Mouse (Mus musculus) CH12.LX (cell line): Measurements from ENCODE around the gene Pam. TPM values are rescaled to one million over a fixed set of nuclear protein-coding genes. Genes with fewer than 3 reads are reported as not detected.

Source experiments
- DNase-seq: peaks from one replicate; pipeline ENCODE4 v3.0.0-alpha.2; 2013; ENCODE audit errors: extremely low read depth
- H3K27ac ChIP-seq: 2 replicates; pipeline ENCODE4 v1.5.1; 2012; ENCODE audit warnings: low read depth, mild to moderate bottlenecking, control low read depth, moderate library complexity; ENCODE audit not compliant: insufficient read depth
- H3K27me3 ChIP-seq: replicated peaks from 2 replicates; pipeline ENCODE3; 2012; ENCODE audit warnings: inconsistent platforms
- H3K36me3 ChIP-seq, 2 experiments: replicated peaks in 1 of 2; 2 replicates each; pipeline versions ENCODE3 to v1.6.1; 2012; ENCODE audit warnings: inconsistent platforms in 1 of 2, low read length in 1 of 2, mild to moderate bottlenecking in 1 of 2, mixed read lengths in 1 of 2, moderate library complexity in 1 of 2; ENCODE audit not compliant: control insufficient read depth in 1 of 2, insufficient read depth in 1 of 2
- H3K4me1 ChIP-seq, 2 experiments: 2 replicates each; pipeline ENCODE4 v1.6.1; 2012; ENCODE audit warnings: inconsistent platforms in 1 of 2, moderate library complexity in 1 of 2; ENCODE audit not compliant: insufficient read depth in 2 of 2, control insufficient read depth in 1 of 2
- H3K4me2 ChIP-seq: 2 replicates; pipeline ENCODE4 v1.6.1; 2012; ENCODE audit warnings: low read depth, mild to moderate bottlenecking, control low read depth; ENCODE audit not compliant: poor library complexity, insufficient read depth, severe bottlenecking
- H3K4me3 ChIP-seq, 3 experiments: fragments of 150-350 bp in 1 of 3; sonication (generic) in 1 of 3; replicated peaks in 1 of 3; 2 replicates each; pipeline versions ENCODE3 to v1.5.1; 2011 to 2012; ENCODE audit warnings: low read depth in 2 of 3, low read length in 2 of 3, mild to moderate bottlenecking in 2 of 3, moderate library complexity in 2 of 3, control low read depth in 1 of 3, improper control_type of control experiment in 1 of 3, inconsistent platforms in 1 of 3, mixed read lengths in 1 of 3; ENCODE audit not compliant: poor library complexity in 1 of 3
- H3K79me2 ChIP-seq: replicated peaks from 2 replicates; pipeline ENCODE4 v1.6.1; 2012; ENCODE audit warnings: mild to moderate bottlenecking, moderate library complexity; ENCODE audit not compliant: control insufficient read depth, poor library complexity, insufficient read depth, severe bottlenecking; ENCODE audit errors: extremely low read depth
- H3K9ac ChIP-seq: 2 replicates; pipeline ENCODE4 v1.6.1; 2012; ENCODE audit warnings: low read depth, mild to moderate bottlenecking, control low read depth, moderate library complexity; ENCODE audit not compliant: insufficient read depth
- H3K9me3 ChIP-seq: replicated peaks from 2 replicates; pipeline ENCODE3; 2012; ENCODE audit warnings: low read length, inconsistent platforms, mixed read lengths
- BHLHE40 ChIP-seq: IDR thresholded peaks from 2 replicates; pipeline ENCODE4 v1.6.1; 2011; ENCODE audit warnings: mild to moderate bottlenecking, low read depth, low read length, improper control_type of control experiment
- CTCF ChIP-seq, 2 experiments: IDR thresholded peaks in 1 of 2; conservative IDR thresholded peaks in 1 of 2; 2 replicates each; pipeline ENCODE4 v1.5.1; 2011 to 2012; ENCODE audit warnings: low read depth in 2 of 2, low read length in 2 of 2, improper control_type of control experiment in 1 of 2, inconsistent platforms in 1 of 2, mild to moderate bottlenecking in 1 of 2, moderate library complexity in 1 of 2
- E2F4 ChIP-seq: IDR thresholded peaks from 2 replicates; pipeline ENCODE4 v1.6.1; 2011; ENCODE audit warnings: low read depth, low read length, improper control_type of control experiment; ENCODE audit not compliant: insufficient replicate concordance
- ELF1 ChIP-seq: IDR thresholded peaks from 2 replicates; pipeline ENCODE4 v1.6.1; 2014; ENCODE audit warnings: low read depth, mild to moderate bottlenecking, inconsistent platforms, low read length, improper control_type of control experiment
- ETS1 ChIP-seq: conservative IDR thresholded peaks from 2 replicates; pipeline ENCODE4 v1.6.1; 2012; ENCODE audit warnings: low read depth, mild to moderate bottlenecking, inconsistent platforms, low read length, improper control_type of control experiment, moderate library complexity
- GABPA ChIP-seq: IDR thresholded peaks from 2 replicates; pipeline ENCODE4 v1.6.1; 2012; ENCODE audit warnings: low read depth, low read length, improper control_type of control experiment, inconsistent platforms; ENCODE audit not compliant: insufficient replicate concordance
- IRF4 ChIP-seq: IDR thresholded peaks from 2 replicates; pipeline ENCODE4 v1.6.1; 2014; ENCODE audit warnings: low read depth, mild to moderate bottlenecking, inconsistent platforms, low read length, improper control_type of control experiment
- JUN ChIP-seq: IDR thresholded peaks from 2 replicates; pipeline ENCODE4 v1.6.1; 2011; ENCODE audit warnings: low read depth, mild to moderate bottlenecking, low read length, improper control_type of control experiment, moderate library complexity; ENCODE audit not compliant: insufficient read depth
- KAT2A ChIP-seq: IDR thresholded peaks from 2 replicates; pipeline ENCODE4 v1.6.1; 2012; ENCODE audit warnings: low read length, improper control_type of control experiment, inconsistent platforms; ENCODE audit not compliant: insufficient replicate concordance
- MXI1 ChIP-seq: IDR thresholded peaks from 2 replicates; pipeline ENCODE4 v1.6.1; 2011; ENCODE audit warnings: mild to moderate bottlenecking, low read depth, low read length, improper control_type of control experiment
- MYC ChIP-seq: IDR thresholded peaks from 2 replicates; pipeline ENCODE4 v1.6.1; 2011; ENCODE audit warnings: low read depth, mild to moderate bottlenecking, improper control_type of control experiment, low read length
- NRF1 ChIP-seq: IDR thresholded peaks from 2 replicates; pipeline ENCODE4 v1.6.1; 2014; ENCODE audit warnings: low read depth, mild to moderate bottlenecking, inconsistent platforms, low read length, improper control_type of control experiment, moderate library complexity
- POLR2A ChIP-seq: IDR thresholded peaks from 2 replicates; pipeline ENCODE4 v1.6.1; 2011; ENCODE audit warnings: low read depth, mild to moderate bottlenecking, improper control_type of control experiment, low read length
- POLR2AphosphoS2 ChIP-seq: IDR thresholded peaks from 2 replicates; pipeline ENCODE4 v1.6.1; 2011; ENCODE audit warnings: low read depth, low read length, improper control_type of control experiment
- RCOR1 ChIP-seq: conservative IDR thresholded peaks from 2 replicates; pipeline ENCODE4 v1.6.1; 2012; ENCODE audit warnings: low read depth, mild to moderate bottlenecking, inconsistent platforms, low read length, improper control_type of control experiment
- SMC3 ChIP-seq: IDR thresholded peaks from 2 replicates; pipeline ENCODE4 v1.6.1; 2011; ENCODE audit warnings: low read depth, low read length, improper control_type of control experiment
- TBP ChIP-seq: conservative IDR thresholded peaks from 2 replicates; pipeline ENCODE4 v1.6.1; 2011; ENCODE audit warnings: low read depth, low read length, improper control_type of control experiment
- ZMIZ1 ChIP-seq: IDR thresholded peaks from 2 replicates; pipeline ENCODE4 v1.6.1; 2012; ENCODE audit warnings: low read depth, mild to moderate bottlenecking, inconsistent platforms, low read length, improper control_type of control experiment
- dilution Hi-C: fragments of 300-500 bp; cut with MboI; formaldehyde crosslinking; loops from 2 replicates; pipeline ENCODE4 v1.14.3; 2020; ENCODE audit warnings: low sequenced_read_pairs; ENCODE audit not compliant: extremely low pct_unique_long_range_greater_than_20kb, extremely low pct_ligation_motif_present
- in situ Hi-C: fragments of 300-500 bp; cut with MboI; formaldehyde crosslinking; loops from 3 replicates; pipeline ENCODE4 v1.14.3; 2019; ENCODE audit warnings: low sequenced_read_pairs, low pct_ligation_motif_present, low pct_unique_long_range_greater_than_20kb, mixed read lengths
- polyA plus RNA-seq: library from polyadenylated mRNA; unstranded; fragments of >175 nt; gene quantifications from 2 replicates; pipeline ENCODE4 v1.2.1, GENCODE M21; 2012; ENCODE audit warnings: low read depth; ENCODE audit not compliant: insufficient read length
- total RNA-seq, 2 experiments: library from RNA; depleted of rRNA; stranded (reverse); fragments of 300-350 nt in 1 of 2; fragments of >200 nt in 1 of 2; gene quantifications; 2 replicates each; pipeline ENCODE4 v1.2.3; 2012 to 2014

The Pam gene
- total and polyA plus RNA-seq, 3 experiments: 0.24 TPM; not detected in 2

DNA sequence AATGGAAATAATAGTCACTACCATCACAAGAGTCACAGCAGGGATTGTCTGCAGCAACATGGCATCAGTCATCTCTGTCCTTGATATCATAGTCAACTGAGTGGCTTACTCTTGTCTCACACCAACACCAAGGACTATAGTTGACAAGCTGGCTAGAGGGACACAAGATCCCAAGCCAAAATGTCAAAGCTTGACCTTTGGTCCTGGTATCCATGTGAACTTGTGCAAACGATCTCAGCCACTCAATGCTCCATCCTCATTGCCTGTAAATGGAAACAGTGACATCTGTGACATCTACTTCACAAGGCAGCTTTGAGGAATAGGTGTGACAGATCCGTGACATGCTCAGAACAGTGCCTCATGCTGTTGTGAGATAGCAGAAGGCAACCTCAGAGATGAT is 15.0 kb downstream of the Pam start:
- Histone ChIP-seq H3K9ac (no peak overlapping the region), H3K27ac (no peak overlapping the region), H3K36me3 (no peaks in the 10 kb centered on the region), H3K9me3 (peaks cover 58% of the 10 kb centered on the region)
- DNase-seq: no peak
- dilution Hi-C loops: no loop called here
- in situ Hi-C loops: no loop called here
- TF ChIP-seq POLR2AphosphoS2: no peak
- TF ChIP-seq MYC: no peak
- TF ChIP-seq POLR2A: no peak
- no peak for TF ChIP-seq KAT2A
- TF ChIP-seq GABPA: no peak
- TF ChIP-seq CTCF (conservative IDR thresholded peaks at IDR 0.05 in 1 of 2, IDR thresholded peaks at IDR 0.05 in 1 of 2; ENCODE audit: low read depth in 2 of 2, low read length in 2 of 2): no peak
- no peak for TF ChIP-seq MXI1
- no peak for TF ChIP-seq E2F4
- no peak for TF ChIP-seq SMC3
- TF ChIP-seq NRF1: no peak
- no peak for TF ChIP-seq ZMIZ1
- no peak for TF ChIP-seq RCOR1
- TF ChIP-seq, all 38 proteins: peak for 0
- no peak overlapping the region for H3K4me2 ChIP-seq
- no peak overlapping the region for H3K4me3 ChIP-seq
- no peaks in the 10 kb centered on the region for H3K79me2 ChIP-seq
- no peaks in the 10 kb centered on the region for H3K27me3 ChIP-seq
- no peaks in the 10 kb centered on the region for H3K4me1 ChIP-seq

DNA sequence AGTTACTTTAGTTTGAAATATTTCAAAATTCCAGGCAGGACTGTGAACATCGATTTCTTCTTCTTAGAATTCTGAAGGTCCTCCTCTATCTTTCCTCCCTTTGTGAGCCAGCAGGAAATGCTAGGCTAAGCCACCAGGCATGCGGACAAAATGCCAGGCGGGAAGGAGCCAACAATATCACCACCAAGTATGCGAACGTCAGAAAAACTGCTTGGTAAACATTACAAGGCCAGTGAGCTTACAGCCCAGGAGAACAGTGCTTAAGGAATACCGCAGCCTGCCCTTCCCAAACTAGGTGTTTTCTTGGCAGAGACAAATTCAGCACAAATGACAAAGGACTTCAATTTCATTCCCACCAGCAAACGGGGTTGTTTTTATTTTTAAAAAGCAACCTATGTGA is 15.8 kb downstream of the Pam start:
- Histone ChIP-seq H3K27me3 (no peaks in the 10 kb centered on the region), H3K4me2 (no peak overlapping the region), H3K79me2 (no peaks in the 10 kb centered on the region), H3K4me1 (no peaks in the 10 kb centered on the region), H3K4me3 (no peak overlapping the region), H3K27ac (no peak overlapping the region), H3K9me3 (peaks cover 57% of the 10 kb centered on the region), H3K36me3 (no peaks in the 10 kb centered on the region), H3K9ac (no peak overlapping the region)
- DNase-seq: no peak
- dilution Hi-C loops: no loop called here
- no peak for TF ChIP-seq MYC
- no peak for TF ChIP-seq BHLHE40
- no peak for TF ChIP-seq ETS1
- TF ChIP-seq TBP: no peak
- TF ChIP-seq IRF4: no peak
- TF ChIP-seq JUN: no peak
- no peak for TF ChIP-seq ELF1
- in situ Hi-C loops: no loop called here
